Mouse (Mus musculus) kidney, postnatal 0 days (tissue): ENCODE measurements at regions not wholly inside any gene's neighbourhood (a gene's known extent, or its start where the extent isn't known, plus 50 kb on each side); places are given as distances from the start of the nearest gene placed in this dataset.
"Not testable (repeated sequence)": the region's sequence is repeated elsewhere in the genome, so short reads cannot be mapped to it uniquely, and the experiment has no call there.

Experiments used
- ATAC-seq: fragments of 200-750 bp; cut with Nextera tagmentation; replicated peaks from 2 replicates; pipeline ENCODE4 v1.8.0; 2017; ENCODE audit warnings: low read depth, moderate number of reproducible peaks, moderate TSS enrichment, moderate library complexity; ENCODE audit not compliant: low FRiP score
- DNase-seq: peaks from one replicate; pipeline ENCODE4 v3.0.0-alpha.2; 2016; ENCODE audit warnings: low spot score
- H3K27ac ChIP-seq: fragments of 300-500 bp; sonication (generic); 2 replicates; pipeline ENCODE4 v1.5.1; 2014; ENCODE audit warnings: mild to moderate bottlenecking
- H3K27me3 ChIP-seq: fragments of 300-500 bp; sonication (generic); 2 replicates; pipeline ENCODE4 v1.6.1; 2014; ENCODE audit warnings: low read length, mixed read lengths; ENCODE audit not compliant: insufficient read depth
- H3K36me3 ChIP-seq: fragments of 300-500 bp; sonication (generic); 2 replicates; pipeline ENCODE4 v1.6.1; 2014; ENCODE audit warnings: low read length, mixed read lengths; ENCODE audit not compliant: insufficient read depth
- H3K4me1 ChIP-seq: fragments of 300-500 bp; sonication (generic); replicated peaks from 2 replicates; pipeline ENCODE4 v1.6.1; 2014; ENCODE audit warnings: antibody characterized with exemption, low read length, mixed read lengths; ENCODE audit not compliant: insufficient read depth
- H3K4me2 ChIP-seq: fragments of 300-500 bp; sonication (generic); 2 replicates; pipeline ENCODE4 v1.6.1; 2014; ENCODE audit warnings: mild to moderate bottlenecking, low read length, moderate library complexity, mixed read lengths
- H3K4me3 ChIP-seq: fragments of 300-500 bp; sonication (generic); replicated peaks from 2 replicates; pipeline ENCODE4 v1.5.1; 2014; ENCODE audit warnings: low read depth, low read length
- H3K9ac ChIP-seq: fragments of 300-500 bp; sonication (generic); 2 replicates; pipeline ENCODE4 v1.6.1; 2014; ENCODE audit warnings: low read depth, low read length
- H3K9me3 ChIP-seq: fragments of 300-500 bp; sonication (generic); replicated peaks from 2 replicates; pipeline ENCODE4 v1.6.1; 2016; ENCODE audit warnings: low read length, inconsistent platforms, mixed read lengths
- CTCF ChIP-seq: IDR thresholded peaks from 2 replicates; pipeline ENCODE4 v1.5.1; 2016; ENCODE audit warnings: antibody characterized with exemption, low read depth, mild to moderate bottlenecking, moderate library complexity
- WGBS: fragments of 180-500 bp; shearing (Covaris S2); extraction: QIAGEN DNeasy Blood & Tissue Kit; methylation state at CpG from one replicate; pipeline ENCODE4 v1.1.7; 2014; 5-methylcytosine and 5-hydroxymethylcytosine counted together

DNA sequence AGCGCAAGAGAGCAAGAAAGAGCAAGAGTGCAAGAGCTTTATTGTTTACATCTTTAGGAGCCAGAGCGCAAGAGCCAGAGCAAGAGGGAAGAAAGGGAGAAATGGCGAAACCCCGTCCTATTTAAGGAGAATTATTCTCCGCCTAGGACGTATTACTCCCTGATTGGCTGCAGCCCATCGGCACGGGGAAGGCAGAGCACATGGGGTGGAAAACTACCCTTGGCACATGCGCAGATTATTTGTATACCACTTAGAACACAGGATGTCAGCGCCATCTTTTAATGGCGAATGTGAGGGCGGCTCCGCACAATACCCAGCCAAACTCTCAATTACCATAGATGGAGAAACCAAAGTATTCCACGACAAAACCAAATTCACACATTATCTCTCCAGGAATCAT, 2464.4 kb upstream of the Pcdh20 start:
- not testable (repeated sequence) for DNase-seq, H3K9me3 ChIP-seq, H3K27ac ChIP-seq, H3K9ac ChIP-seq, H3K36me3 ChIP-seq, H3K4me1 ChIP-seq, H3K27me3 ChIP-seq, ATAC-seq, H3K4me3 ChIP-seq, H3K4me2 ChIP-seq
- 95% methylated on average over 14 of the region's 14 CpGs for WGBS

DNA sequence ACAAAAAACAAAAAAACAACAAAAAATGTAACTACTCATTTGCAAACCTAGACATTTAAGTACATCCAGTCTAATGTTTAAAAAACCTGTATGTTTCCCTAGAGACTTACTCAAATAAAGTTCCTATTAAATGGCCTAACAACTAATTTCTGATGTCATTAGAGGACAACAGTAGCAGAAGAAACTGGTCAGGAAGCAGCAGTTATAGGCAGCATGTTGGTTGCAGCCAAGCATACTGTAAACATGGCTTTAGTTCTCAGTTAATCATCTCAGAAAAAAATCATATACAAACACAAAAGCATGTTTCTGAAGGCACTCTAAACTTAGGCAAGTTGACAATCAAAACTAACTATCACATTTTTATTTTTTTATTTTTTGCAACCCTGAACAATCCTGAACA, 2434.1 kb upstream of the Pcdh20 start:
- H3K36me3 ChIP-seq: no peaks in the 10 kb centered on the region
- no peak for ATAC-seq

DNA sequence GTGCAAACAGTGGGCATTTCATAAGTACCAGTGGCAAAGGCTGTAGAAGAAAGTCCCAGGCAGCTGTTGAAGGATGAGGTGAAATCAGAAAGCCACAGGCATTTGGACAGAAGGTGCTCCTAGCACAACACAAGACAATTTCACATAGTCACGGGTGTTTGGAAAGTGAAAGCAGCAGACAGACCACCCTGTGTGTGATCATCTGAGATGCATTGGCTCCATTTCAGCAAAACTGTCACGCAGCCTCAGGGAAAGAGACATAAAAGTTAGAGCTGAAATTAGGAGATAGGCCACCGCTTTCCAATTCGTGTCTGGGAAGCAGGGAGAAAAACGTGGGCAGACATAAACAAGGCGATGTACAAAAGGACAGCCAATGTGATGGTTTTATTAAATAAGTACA, 2418.5 kb upstream of the Pcdh20 start:
- Histone ChIP-seq H3K4me2 (no peak overlapping the region), H3K27ac (no peak overlapping the region), H3K36me3 (no peaks in the 10 kb centered on the region), H3K4me1 (no peaks in the 10 kb centered on the region), H3K9ac (no peak overlapping the region), H3K9me3 (no peaks in the 10 kb centered on the region), H3K27me3 (no peaks in the 10 kb centered on the region), H3K4me3 (no peak overlapping the region)
- TF ChIP-seq CTCF: no peak
- 66% methylated on average over 6 of the region's 6 CpGs for WGBS
- DNase-seq (peak; percentile 7), ATAC-seq (no peak)

More for the DNA sequence above, 2434.1 kb upstream of the Pcdh20 start:
- Histone ChIP-seq H3K4me2 (no peak overlapping the region), H3K4me1 (no peaks in the 10 kb centered on the region), H3K4me3 (no peak overlapping the region), H3K9me3 (no peaks in the 10 kb centered on the region), H3K27me3 (no peaks in the 10 kb centered on the region), H3K27ac (no peak overlapping the region), H3K9ac (no peak overlapping the region)
- TF ChIP-seq CTCF: no peak
- no peak for DNase-seq
